Mouse (Mus musculus): Measurements from ENCODE around the gene Amdhd1. TPM values are rescaled to one million over a fixed set of nuclear protein-coding genes. Genes with fewer than 3 reads are reported as not detected.
A peak's percentile ranks its signal among the peaks of the same experiment; 100 is the strongest.

Gene Amdhd1
- polyA plus RNA-seq, 2 experiments: 5.7 to 9.7 TPM

DNA sequence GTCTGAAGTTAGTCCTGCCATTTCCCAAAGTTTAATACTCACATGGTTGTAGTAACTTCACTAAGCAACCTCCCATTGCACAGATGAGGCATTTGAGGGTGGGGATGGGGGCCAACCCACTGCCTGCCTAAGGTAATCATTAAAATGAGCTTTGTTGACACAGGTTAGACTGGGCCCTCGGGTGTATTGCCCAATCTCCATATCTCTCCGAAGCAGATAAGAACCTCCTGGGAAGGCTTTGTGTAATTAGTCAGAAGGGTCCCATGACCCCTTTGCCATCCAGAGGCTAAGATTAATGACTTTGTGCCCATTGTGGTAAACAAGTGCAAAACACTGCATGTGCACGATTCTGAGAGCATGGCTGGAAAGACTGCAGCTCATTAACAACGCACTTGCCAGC lies 22.1 kb downstream of the Amdhd1 start:
- no peak overlapping the region for H3K4me3 ChIP-seq (ENCODE audit: insufficient read depth in 1 of 2, low read depth in 2 of 2, low read length in 2 of 2)
- H3K27me3 ChIP-seq (ENCODE audit: control insufficient read depth, insufficient read depth, low read length): no peaks in the 10 kb centered on the region
- no peak overlapping the region for H3K9ac ChIP-seq (replicated peaks)
- no peak overlapping the region for H3K4me2 ChIP-seq (ENCODE audit: low read depth)
- DNase-seq (ENCODE audit: low read depth in 3 of 3, low spot score in 3 of 3) (peak in 2 of 3 experiments; percentile 22 to 27), ATAC-seq (ENCODE audit: insufficient read depth) (peak; percentile 79)
- no peak overlapping the region for H3K27ac ChIP-seq
- no peaks in the 10 kb centered on the region for H3K36me3 ChIP-seq (replicated peaks; ENCODE audit: control insufficient read depth, insufficient read depth, low read depth)
- H3K9me3 ChIP-seq (ENCODE audit: control insufficient read depth, low read length): no peaks in the 10 kb centered on the region
- peaks cover 0 to 12% of the 10 kb centered on the region in 2 experiments; a peak in 2 of 4 replicates for H3K4me1 ChIP-seq (replicated peaks; ENCODE audit: control insufficient read depth in 2 of 2, insufficient read depth in 2 of 2, low read length in 1 of 2)
- TF ChIP-seq CTCF (IDR thresholded peaks at IDR 0.05; ENCODE audit: low read depth) (no peak), EP300 (IDR thresholded peaks at IDR 0.05; ENCODE audit: low read depth) (no peak)
- WGBS (ENCODE audit: insufficient replicate concordance): 25% methylated on average over 4 of the region's 4 CpGs

- peaks cover 0 to 12% of the 10 kb centered on the region in 2 experiments; a peak in 2 of 4 replicates for H3K4me1 ChIP-seq (replicated peaks; ENCODE audit: control insufficient read depth in 2 of 2, insufficient read depth in 2 of 2, low read length in 1 of 2)
- ATAC-seq (ENCODE audit: insufficient read depth) (no peak), DNase-seq (ENCODE audit: low read depth in 3 of 3, low spot score in 3 of 3) (no peak)
- TF ChIP-seq EP300 (IDR thresholded peaks at IDR 0.05; ENCODE audit: low read depth) (no peak), CTCF (IDR thresholded peaks at IDR 0.05; ENCODE audit: low read depth) (no peak)
- no peak overlapping the region for H3K27ac ChIP-seq
- H3K4me3 ChIP-seq (ENCODE audit: insufficient read depth in 1 of 2, low read depth in 2 of 2, low read length in 2 of 2): no peak overlapping the region
- WGBS (ENCODE audit: insufficient replicate concordance): 73% methylated on average over 12 of the region's 12 CpGs
- no peak overlapping the region for H3K9ac ChIP-seq (replicated peaks)
- H3K9me3 ChIP-seq (ENCODE audit: control insufficient read depth, low read length): no peaks in the 10 kb centered on the region
- H3K27me3 ChIP-seq (ENCODE audit: control insufficient read depth, insufficient read depth, low read length): no peaks in the 10 kb centered on the region
- H3K36me3 ChIP-seq (replicated peaks; ENCODE audit: control insufficient read depth, insufficient read depth, low read depth): no peaks in the 10 kb centered on the region
- H3K4me2 ChIP-seq (ENCODE audit: low read depth): no peak overlapping the region
These were observed 23.9 kb downstream of the Amdhd1 start for GRCm38 (mm10) chr10:93515927-93516326.

GRCm38 (mm10) chr10:93515419-93515818 lies 24.4 kb downstream of the Amdhd1 start:
- Histone ChIP-seq H3K4me2 (ENCODE audit: low read depth) (no peak overlapping the region), H3K4me3 (ENCODE audit: insufficient read depth in 1 of 2, low read depth in 2 of 2, low read length in 2 of 2) (no peak overlapping the region), H3K27ac (no peak overlapping the region), H3K4me1 (replicated peaks; ENCODE audit: control insufficient read depth in 2 of 2, insufficient read depth in 2 of 2, low read length in 1 of 2) (peaks cover 0 to 12% of the 10 kb centered on the region in 2 experiments; a peak in 2 of 4 replicates), H3K36me3 (replicated peaks; ENCODE audit: control insufficient read depth, insufficient read depth, low read depth) (no peaks in the 10 kb centered on the region), H3K27me3 (ENCODE audit: control insufficient read depth, insufficient read depth, low read length) (no peaks in the 10 kb centered on the region), H3K9ac (replicated peaks) (no peak overlapping the region), H3K9me3 (ENCODE audit: control insufficient read depth, low read length) (no peaks in the 10 kb centered on the region)
- ATAC-seq (ENCODE audit: insufficient read depth) (no peak), DNase-seq (ENCODE audit: low read depth in 3 of 3, low spot score in 3 of 3) (no peak)
- 19% methylated on average over 1 of the region's 1 CpGs for WGBS (ENCODE audit: insufficient replicate concordance)
- TF ChIP-seq EP300 (IDR thresholded peaks at IDR 0.05; ENCODE audit: low read depth) (no peak), CTCF (IDR thresholded peaks at IDR 0.05; ENCODE audit: low read depth) (no peak)

- no peak for DNase-seq (ENCODE audit: low read depth in 3 of 3, low spot score in 3 of 3)
- WGBS (ENCODE audit: insufficient replicate concordance): 58% methylated on average over 15 of the region's 15 CpGs
- Histone ChIP-seq H3K36me3 (replicated peaks; ENCODE audit: control insufficient read depth, insufficient read depth, low read depth) (no peaks in the 10 kb centered on the region), H3K4me2 (ENCODE audit: low read depth) (no peak overlapping the region), H3K9me3 (ENCODE audit: control insufficient read depth, low read length) (no peaks in the 10 kb centered on the region), H3K4me1 (replicated peaks; ENCODE audit: control insufficient read depth in 2 of 2, insufficient read depth in 2 of 2, low read length in 1 of 2) (no peaks in the 10 kb centered on the region), H3K4me3 (ENCODE audit: insufficient read depth in 1 of 2, low read depth in 2 of 2, low read length in 2 of 2) (no peak overlapping the region), H3K27me3 (ENCODE audit: control insufficient read depth, insufficient read depth, low read length) (no peaks in the 10 kb centered on the region), H3K9ac (replicated peaks) (no peak overlapping the region), H3K27ac (no peak overlapping the region)
- TF ChIP-seq EP300 (IDR thresholded peaks at IDR 0.05; ENCODE audit: low read depth): no peak
- TF ChIP-seq CTCF (IDR thresholded peaks at IDR 0.05; ENCODE audit: low read depth): no peak
- ATAC-seq (ENCODE audit: insufficient read depth): no peak
These were observed 30.2 kb downstream of the Amdhd1 start for GRCm38 (mm10) chr10:93509532-93510153.

DNA sequence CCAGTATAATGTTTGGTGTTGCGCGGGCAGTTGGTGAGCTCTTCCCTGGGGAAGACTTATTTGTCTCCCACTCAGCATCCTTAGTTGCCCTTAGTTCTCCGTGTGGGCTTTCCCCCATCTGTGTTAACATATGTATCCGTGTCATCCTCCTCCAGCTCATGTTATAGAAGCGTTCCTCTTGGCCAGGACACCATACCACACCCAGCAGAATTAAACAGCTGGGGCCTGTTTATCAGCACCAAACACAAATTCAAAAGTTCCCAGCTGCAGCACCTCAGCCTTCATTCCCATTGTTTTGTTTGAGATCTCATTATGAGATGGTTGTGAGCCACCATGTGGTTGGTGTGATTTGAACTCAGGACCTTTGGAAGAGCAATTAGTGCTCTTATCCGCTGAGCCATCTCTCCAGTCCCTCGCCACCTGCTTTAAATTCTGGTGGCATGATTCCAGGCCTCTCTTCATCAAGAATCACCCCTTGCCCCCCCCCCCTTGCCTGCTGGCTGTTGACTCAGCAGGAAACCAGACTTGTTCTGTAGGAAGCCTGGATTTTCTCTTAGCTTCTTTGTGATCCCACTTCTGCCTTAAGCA lies 31.4 kb downstream of the Amdhd1 start:
- Histone ChIP-seq H3K27ac (no peak overlapping the region), H3K4me3 (ENCODE audit: insufficient read depth in 1 of 2, low read depth in 2 of 2, low read length in 2 of 2) (no peak overlapping the region), H3K9me3 (ENCODE audit: control insufficient read depth, low read length) (no peaks in the 10 kb centered on the region), H3K9ac (replicated peaks) (no peak overlapping the region), H3K36me3 (replicated peaks; ENCODE audit: control insufficient read depth, insufficient read depth, low read depth) (no peaks in the 10 kb centered on the region), H3K4me1 (replicated peaks; ENCODE audit: control insufficient read depth in 2 of 2, insufficient read depth in 2 of 2, low read length in 1 of 2) (no peaks in the 10 kb centered on the region), H3K27me3 (ENCODE audit: control insufficient read depth, insufficient read depth, low read length) (no peaks in the 10 kb centered on the region), H3K4me2 (ENCODE audit: low read depth) (no peak overlapping the region)
- TF ChIP-seq EP300 (IDR thresholded peaks at IDR 0.05; ENCODE audit: low read depth): no peak
- no peak for TF ChIP-seq CTCF (IDR thresholded peaks at IDR 0.05; ENCODE audit: low read depth)
- ATAC-seq (ENCODE audit: insufficient read depth) (no peak), DNase-seq (ENCODE audit: low read depth in 3 of 3, low spot score in 3 of 3) (no peak)
- WGBS (ENCODE audit: insufficient replicate concordance): 68% methylated on average over 7 of the region's 7 CpGs

Measured in liver, embryonic 14.5 days (tissue).